Mouse (Mus musculus) thymus, adult 2 months (tissue): Measurements from ENCODE around the gene Gjb1.

Source experiments
- CTCF ChIP-seq: fragments of 200-500 bp; IDR thresholded peaks from 2 replicates; pipeline ENCODE4 v1.5.1; 2012; ENCODE audit warnings: mild to moderate bottlenecking, control low read depth, low read length, moderate library complexity, borderline replicate concordance; ENCODE audit not compliant: control insufficient read depth, poor library complexity, insufficient read depth; ENCODE audit errors: extremely low read depth
- POLR2A ChIP-seq: fragments of 200-500 bp; IDR thresholded peaks from 2 replicates; pipeline ENCODE4 v1.6.1; 2012; ENCODE audit warnings: mild to moderate bottlenecking, low read length, control low read depth, moderate library complexity; ENCODE audit not compliant: control insufficient read depth, poor library complexity, insufficient read depth; ENCODE audit errors: extremely low read depth

DNA sequence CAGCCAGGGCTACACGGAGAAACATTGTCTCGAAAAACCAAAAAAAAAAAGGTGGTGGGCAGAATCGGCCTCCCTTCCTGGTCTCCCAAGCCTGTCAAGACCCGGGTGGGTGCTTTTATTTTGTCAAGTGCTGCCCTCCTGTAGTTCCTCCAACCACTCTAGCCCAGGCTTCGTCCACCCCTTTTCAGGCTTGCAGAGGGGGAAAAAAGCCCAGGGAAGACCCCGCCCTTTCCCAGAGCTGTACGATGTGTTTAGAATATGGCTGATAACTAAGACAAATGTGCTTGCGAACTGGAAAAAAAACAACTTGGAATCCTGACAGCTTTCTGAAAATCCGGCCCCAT is 44.2 kb upstream of the Gjb1 start:
- TF ChIP-seq CTCF (no peak), POLR2A (no peak)
